ENCODE assay signal across 27 mouse cellular contexts in genomic region chr1:66691772-66692171, GRCm38 (mm10). TPM values are rescaled to one million over a fixed set of nuclear protein-coding genes. Genes with fewer than 3 reads are reported as not detected.
DNase-seq lines count a peak whose midpoint lies in the region; ATAC-seq and TF ChIP-seq lines count a peak whose summit lies in the region.
"Had no signal": no experiment of that assay in that cellular context is flagged by ENCODE, and none has a peak within 500 bp of the region (broad histone marks: within the 10 kb centered on the region; RNA-seq: fewer than 3 reads in every experiment).

No protein-coding gene starts in this region.

- no peak for TF ChIP-seq CTCF in MEL (IDR thresholded peaks at IDR 0.05 in 2 of 3, conservative IDR thresholded peaks at IDR 0.05 in 1 of 3; ENCODE audit: control insufficient read depth in 1 of 3, insufficient read depth in 1 of 3, low read depth in 2 of 3, low read length in 3 of 3, poor library complexity in 1 of 3, severe bottlenecking in 1 of 3)
- TF ChIP-seq CTCF in forebrain, postnatal 0 days (IDR thresholded peaks at IDR 0.05; ENCODE audit: low read depth): no peak

- H3K4me3 ChIP-seq in forebrain, embryonic 14.5 days (ENCODE audit: low read depth, low read length): no peak overlapping the region
- no peak overlapping the region for H3K4me3 ChIP-seq in forebrain, embryonic 10.5 days
- no peak overlapping the region for H3K4me3 ChIP-seq in midbrain, embryonic 14.5 days (replicated peaks; ENCODE audit: low read depth, low read length)
- no peak overlapping the region for H3K4me3 ChIP-seq in midbrain, embryonic 16.5 days (ENCODE audit: low read depth, low read length)
- no peak overlapping the region for H3K4me3 ChIP-seq in MEL (ENCODE audit: control insufficient read depth in 1 of 2, insufficient read depth in 1 of 2, low read depth in 2 of 2, low read length in 2 of 2)
- H3K4me3 ChIP-seq in forebrain, postnatal 0 days (ENCODE audit: low read depth, low read length): no peak overlapping the region
- H3K4me3 ChIP-seq: heart, adult 2 months; heart, embryonic 10.5 days; heart, embryonic 13.5 days; hindbrain, embryonic 15.5 days had no signal

- peak; percentile 41 for DNase-seq in forebrain, embryonic 14.5 days (ENCODE audit: low spot score)
- no peak for DNase-seq in forebrain, embryonic 10.5 days (ENCODE audit: extremely low spot score, low spot score)
- peak; percentile 20 for DNase-seq in midbrain, embryonic 14.5 days
- DNase-seq in MEL (ENCODE audit: low read depth, low spot score): no peak
- no peak for DNase-seq in forebrain, postnatal 0 days
- no peak for DNase-seq in retina, embryonic 14.5 days (ENCODE audit: low spot score)
- DNase-seq in cerebellum, adult 18-20 months: no peak
- DNase-seq: adrenal gland, adult 8-10 months; adrenal gland, postnatal 25 days; B cell, adult 2 months; cerebellum, adult 8-10 months; cerebellum, postnatal 10 days; cerebellum, postnatal 36 days; gastrocnemius, postnatal 10 days; gastrocnemius, postnatal 36 days; heart, adult 2 months; heart, postnatal 14 days; heart, postnatal 4 days; kidney, adult 18-20 months; kidney, adult 9 months had no signal

- H3K9ac ChIP-seq in forebrain, embryonic 14.5 days (ENCODE audit: low read length): no peak overlapping the region
- H3K9ac ChIP-seq in midbrain, embryonic 14.5 days (replicated peaks; ENCODE audit: low read length): no peak overlapping the region
- H3K9ac ChIP-seq in midbrain, embryonic 16.5 days (ENCODE audit: low read depth, low read length): no peak overlapping the region
- H3K9ac ChIP-seq in MEL (ENCODE audit: control insufficient read depth, low read depth, low read length, poor library complexity, severe bottlenecking): no peak overlapping the region
- no peak overlapping the region for H3K9ac ChIP-seq in forebrain, postnatal 0 days
- H3K9ac ChIP-seq: heart, embryonic 13.5 days; hindbrain, embryonic 15.5 days had no signal

- WGBS in forebrain, embryonic 14.5 days: 54% methylated on average over 3 of the region's 3 CpGs
- WGBS in forebrain, embryonic 10.5 days: 86% methylated on average over 3 of the region's 3 CpGs
- 54% methylated on average over 3 of the region's 3 CpGs for WGBS in midbrain, embryonic 14.5 days
- 56% methylated on average over 3 of the region's 3 CpGs for WGBS in midbrain, embryonic 16.5 days
- WGBS in forebrain, postnatal 0 days: 41% methylated on average over 3 of the region's 3 CpGs

- H3K36me3 ChIP-seq in forebrain, embryonic 14.5 days (ENCODE audit: control insufficient read depth, insufficient read depth, low read length): no peaks in the 10 kb centered on the region
- H3K36me3 ChIP-seq in forebrain, embryonic 10.5 days (replicated peaks): no peaks in the 10 kb centered on the region
- no peaks in the 10 kb centered on the region for H3K36me3 ChIP-seq in midbrain, embryonic 14.5 days (ENCODE audit: control insufficient read depth, insufficient read depth, low read length)
- H3K36me3 ChIP-seq in midbrain, embryonic 16.5 days (ENCODE audit: control insufficient read depth, insufficient read depth, low read length): peaks cover 2% of the 10 kb centered on the region; the same call in 1 of the 2 replicates
- no peaks in the 10 kb centered on the region for H3K36me3 ChIP-seq in MEL (ENCODE audit: control insufficient read depth in 1 of 2, insufficient read depth in 2 of 2, low read length in 2 of 2)
- no peaks in the 10 kb centered on the region for H3K36me3 ChIP-seq in forebrain, postnatal 0 days (ENCODE audit: insufficient read depth)
- H3K36me3 ChIP-seq: heart, embryonic 10.5 days; heart, embryonic 13.5 days; hindbrain, embryonic 15.5 days had no signal

- no peak overlapping the region for H3K27ac ChIP-seq in forebrain, embryonic 14.5 days (ENCODE audit: low read depth, low read length)
- H3K27ac ChIP-seq in forebrain, embryonic 10.5 days: no peak overlapping the region
- no peak overlapping the region for H3K27ac ChIP-seq in midbrain, embryonic 14.5 days (replicated peaks; ENCODE audit: low read depth, low read length)
- H3K27ac ChIP-seq in midbrain, embryonic 16.5 days (ENCODE audit: low read length): no peak overlapping the region
- H3K27ac ChIP-seq in MEL (ENCODE audit: control insufficient read depth, low read depth, low read length): no peak overlapping the region
- H3K27ac ChIP-seq in forebrain, postnatal 0 days (ENCODE audit: low read depth, low read length): no peak overlapping the region
- H3K27ac ChIP-seq: heart, adult 2 months; heart, embryonic 10.5 days; heart, embryonic 13.5 days; hindbrain, embryonic 15.5 days had no signal

- no peaks in the 10 kb centered on the region for H3K27me3 ChIP-seq in forebrain, embryonic 14.5 days (replicated peaks; ENCODE audit: control insufficient read depth, insufficient read depth, low read length)
- H3K27me3 ChIP-seq in forebrain, embryonic 10.5 days (ENCODE audit: poor library complexity, severe bottlenecking): no peaks in the 10 kb centered on the region
- no peaks in the 10 kb centered on the region for H3K27me3 ChIP-seq in midbrain, embryonic 14.5 days (ENCODE audit: control insufficient read depth, insufficient read depth, low read length)
- H3K27me3 ChIP-seq in midbrain, embryonic 16.5 days (ENCODE audit: control insufficient read depth, insufficient read depth, low read depth, low read length): no peaks in the 10 kb centered on the region
- H3K27me3 ChIP-seq in MEL (ENCODE audit: control insufficient read depth in 1 of 2, insufficient read depth in 2 of 2, low read length in 2 of 2): peaks cover 0 to 4% of the 10 kb centered on the region in 2 experiments
- H3K27me3 ChIP-seq in forebrain, postnatal 0 days (ENCODE audit: insufficient read depth, low read length): no peaks in the 10 kb centered on the region
- H3K27me3 ChIP-seq: heart, embryonic 13.5 days; hindbrain, embryonic 15.5 days had no signal

- no peak for TF ChIP-seq EP300 in MEL (IDR thresholded peaks at IDR 0.05; ENCODE audit: low read depth in 1 of 2, low read length in 2 of 2)

- TF ChIP-seq POLR2A in MEL (IDR thresholded peaks at IDR 0.05; ENCODE audit: control insufficient read depth in 1 of 2, insufficient read depth in 1 of 2, low read depth in 1 of 2, low read length in 2 of 2, poor library complexity in 1 of 2): no peak

- no peaks in the 10 kb centered on the region; the same call in 1 of the 2 replicates for H3K4me1 ChIP-seq in forebrain, embryonic 14.5 days (ENCODE audit: control insufficient read depth, insufficient read depth, low read length)
- H3K4me1 ChIP-seq in forebrain, embryonic 10.5 days: peaks cover 10% of the 10 kb centered on the region
- no peaks in the 10 kb centered on the region for H3K4me1 ChIP-seq in midbrain, embryonic 14.5 days (ENCODE audit: control insufficient read depth, insufficient read depth, low read length)
- H3K4me1 ChIP-seq in midbrain, embryonic 16.5 days (ENCODE audit: control insufficient read depth, insufficient read depth, low read length): no peaks in the 10 kb centered on the region
- no peaks in the 10 kb centered on the region for H3K4me1 ChIP-seq in MEL (ENCODE audit: control insufficient read depth in 1 of 2, insufficient read depth in 2 of 2, low read length in 2 of 2)
- no peaks in the 10 kb centered on the region for H3K4me1 ChIP-seq in forebrain, postnatal 0 days (ENCODE audit: insufficient read depth)
- H3K4me1 ChIP-seq: heart, embryonic 10.5 days; heart, embryonic 13.5 days; hindbrain, embryonic 15.5 days had no signal

- no peak for ATAC-seq in forebrain, embryonic 14.5 days
- no peak for ATAC-seq in midbrain, embryonic 14.5 days (ENCODE audit: low FRiP score, low TSS enrichment)
- ATAC-seq in midbrain, embryonic 16.5 days: no peak
- ATAC-seq in forebrain, postnatal 0 days: peak; percentile 28; the same call in 1 of the 2 replicates
- ATAC-seq: activated CD4-positive, CD25-positive, alpha-beta regulatory T cell, adult 4 months; CD4-positive, CD25-positive, alpha-beta regulatory T cell, adult 4 months; intestine, embryonic 16.5 days had no signal

- H3K9me3 ChIP-seq in forebrain, embryonic 14.5 days (replicated peaks; ENCODE audit: control insufficient read depth, low read length): no peaks in the 10 kb centered on the region
- H3K9me3 ChIP-seq in forebrain, embryonic 10.5 days: no peaks in the 10 kb centered on the region
- no peaks in the 10 kb centered on the region for H3K9me3 ChIP-seq in midbrain, embryonic 14.5 days (ENCODE audit: control insufficient read depth, low read length)
- H3K9me3 ChIP-seq in midbrain, embryonic 16.5 days (replicated peaks; ENCODE audit: control insufficient read depth, low read length, poor library complexity, severe bottlenecking): no peaks in the 10 kb centered on the region
- no peaks in the 10 kb centered on the region for H3K9me3 ChIP-seq in MEL (replicated peaks; ENCODE audit: insufficient read depth, low read length)
- H3K9me3 ChIP-seq in forebrain, postnatal 0 days (ENCODE audit: low read length): no peaks in the 10 kb centered on the region
- H3K9me3 ChIP-seq: heart, embryonic 10.5 days; heart, embryonic 13.5 days; hindbrain, embryonic 15.5 days had no signal

- no peak overlapping the region for H3K4me2 ChIP-seq in forebrain, embryonic 14.5 days (ENCODE audit: low read length)
- no peak overlapping the region for H3K4me2 ChIP-seq in midbrain, embryonic 14.5 days (ENCODE audit: low read length)
- no peak overlapping the region for H3K4me2 ChIP-seq in midbrain, embryonic 16.5 days (ENCODE audit: low read length)
- H3K4me2 ChIP-seq in forebrain, postnatal 0 days (ENCODE audit: low read depth): no peak overlapping the region
- H3K4me2 ChIP-seq: heart, embryonic 13.5 days; hindbrain, embryonic 15.5 days had no signal

- TF ChIP-seq RAD21 in MEL (IDR thresholded peaks at IDR 0.05; ENCODE audit: low read depth, low read length): no peak

- H3K79me2 ChIP-seq in MEL (ENCODE audit: control insufficient read depth, insufficient read depth, low read length, poor library complexity): no peaks in the 10 kb centered on the region

TF ChIP-seq in MEL, 35 proteins besides CTCF, POLR2A, EP300 and RAD21 (continues in another document):
- TF ChIP-seq POLR2AphosphoS5 (IDR thresholded peaks at IDR 0.05; ENCODE audit: borderline replicate concordance, low read depth, low read length) (no peak), ZC3H11A (IDR thresholded peaks at IDR 0.05; ENCODE audit: low read depth, low read length) (no peak), POLR2AphosphoS2 (IDR thresholded peaks at IDR 0.05; ENCODE audit: low read length) (no peak), USF1 (IDR thresholded peaks at IDR 0.05; ENCODE audit: low read depth, low read length) (peak; percentile 67)

RNA-seq across cellular contexts. Expression of gene Rpe, which starts 8.9 kb away (rescaled TPM):
- polyA plus RNA-seq in forebrain, embryonic 14.5 days (2014; fragmentation: Nextera tagmentation; extraction: Ambion mirVana): 46.3 and 47.9 TPM in 2 replicates
- 53.4 and 56.0 TPM in 2 replicates for polyA plus RNA-seq in forebrain, embryonic 10.5 days (2016; fragmentation: Nextera tagmentation; extraction: Ambion mirVana)
- 36.4 and 36.8 TPM in 2 replicates for polyA plus RNA-seq in midbrain, embryonic 14.5 days (2014; fragmentation: Nextera tagmentation; extraction: Ambion mirVana)
- polyA plus RNA-seq in midbrain, embryonic 16.5 days (2015; fragmentation: Nextera tagmentation; extraction: Ambion mirVana): 30.2 and 33.7 TPM in 2 replicates
- total RNA-seq in MEL (2012; rRNA removed): 27.0 and 31.8 TPM in 2 replicates
- 10 to 100 TPM in 1 of 2 experiments, not detected in 1; 32.2 TPM for polyA plus RNA-seq in MEL (2012; ENCODE audit: insufficient read depth in 1 of 2, insufficient read length in 2 of 2, low read depth in 1 of 2, low replicate concordance in 2 of 2, missing spikeins in 1 of 2)
- total RNA-seq in forebrain, postnatal 0 days (2014; rRNA removed): 22.9 and 32.7 TPM in 2 replicates
- polyA plus RNA-seq in forebrain, postnatal 0 days (2015; fragmentation: Nextera tagmentation; extraction: Ambion mirVana): 19.5 and 21.6 TPM in 2 replicates

Comparison
In these comparisons a context has a peak if more than half of its experiments do, and no peak if none do; other contexts are left out.
1. DNase-seq: peak in forebrain, embryonic 14.5 days (single experiment) and midbrain, embryonic 14.5 days (single experiment); none in forebrain, embryonic 10.5 days (single experiment), MEL (single experiment), forebrain, postnatal 0 days (single experiment), retina, embryonic 14.5 days (single experiment) and cerebellum, adult 18-20 months (0 of 2).